Mouse (Mus musculus) lung, embryonic 14.5 days (tissue): ENCODE results near the gene Adh1. TPM values are rescaled to one million over a fixed set of nuclear protein-coding genes. Genes with fewer than 3 reads are reported as not detected.

Experiments
- ATAC-seq: fragments of 200-750 bp; cut with Nextera tagmentation; 2 replicates; pipeline ENCODE4 v1.8.0; 2017; ENCODE audit warnings: mild to moderate bottlenecking, moderate TSS enrichment, moderate library complexity; ENCODE audit not compliant: insufficient read depth
- DNase-seq: peaks from one replicate; pipeline ENCODE4 v3.0.0-alpha.2; 2015
- H3K27ac ChIP-seq: fragments of 300-500 bp; sonication (generic); 2 replicates; pipeline ENCODE4 v1.5.1; 2014; ENCODE audit warnings: low read depth, mild to moderate bottlenecking, moderate library complexity
- H3K27me3 ChIP-seq: fragments of 300-500 bp; sonication (generic); 2 replicates; pipeline ENCODE4 v1.6.1; 2014; ENCODE audit warnings: low read length, control low read depth; ENCODE audit not compliant: insufficient read depth
- H3K36me3 ChIP-seq: fragments of 300-500 bp; sonication (generic); 2 replicates; pipeline ENCODE4 v1.6.1; 2014; ENCODE audit warnings: control low read depth; ENCODE audit not compliant: insufficient read depth
- H3K4me1 ChIP-seq: fragments of 300-500 bp; sonication (generic); 2 replicates; pipeline ENCODE4 v1.6.1; 2014; ENCODE audit warnings: antibody characterized with exemption, control low read depth; ENCODE audit not compliant: insufficient read depth
- H3K4me2 ChIP-seq: fragments of 300-500 bp; sonication (generic); 2 replicates; pipeline ENCODE4 v1.6.1; 2014; ENCODE audit warnings: mild to moderate bottlenecking
- H3K4me3 ChIP-seq: fragments of 300-500 bp; sonication (generic); 2 replicates; pipeline ENCODE4 v1.5.1; 2014; ENCODE audit warnings: low read depth, low read length
- H3K9ac ChIP-seq: fragments of 300-500 bp; sonication (generic); 2 replicates; pipeline ENCODE4 v1.6.1; 2014
- H3K9me3 ChIP-seq: fragments of 300-500 bp; sonication (generic); 2 replicates; pipeline ENCODE4 v1.6.1; 2016; ENCODE audit warnings: low read depth, low read length, control low read depth
- CTCF ChIP-seq: IDR thresholded peaks from 2 replicates; pipeline ENCODE4 v1.5.1; 2016; ENCODE audit warnings: antibody characterized with exemption, low read depth
- WGBS: fragments of 180-500 bp; shearing (Covaris S2); extraction: QIAGEN DNeasy Blood & Tissue Kit; methylation state at CpG from one replicate; pipeline ENCODE4 v1.1.7; 2014; 5-methylcytosine and 5-hydroxymethylcytosine counted together
- polyA plus RNA-seq: library from polyadenylated mRNA; unstranded; fragments of >200 nt; fragmentation: Nextera tagmentation; extraction: Ambion mirVana; gene quantifications from 2 replicates; pipeline ENCODE4 v1.2.1, GENCODE M21; 2014

The Adh1 gene
- polyA plus RNA-seq, 1 experiment from 2014 or later = 883 TPM

DNA sequence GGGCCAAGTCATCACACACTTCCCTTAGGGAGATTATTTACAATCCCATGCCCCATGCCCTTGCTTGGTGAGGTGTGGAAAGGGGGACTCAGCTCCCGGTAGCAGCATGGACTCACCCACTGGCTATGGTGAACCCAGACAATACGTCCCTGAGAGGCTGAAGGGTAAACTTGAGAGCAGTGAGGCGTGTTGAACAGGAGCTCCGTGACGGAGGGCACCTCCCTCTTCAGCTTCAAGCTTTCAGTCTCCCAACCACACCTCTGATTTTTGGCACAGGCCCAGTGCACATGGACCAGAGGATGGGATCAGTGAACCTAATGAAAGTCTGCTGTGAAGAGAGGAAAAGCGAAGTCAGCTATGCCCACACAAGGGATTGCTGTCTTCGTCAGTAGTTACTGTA, 12.8 kb upstream of the Adh1 start:
- no peaks in the 10 kb centered on the region for H3K36me3 ChIP-seq
- no peak overlapping the region for H3K4me2 ChIP-seq
- no peaks in the 10 kb centered on the region for H3K27me3 ChIP-seq
- no peak for TF ChIP-seq CTCF
- H3K4me1 ChIP-seq = 0 out of 2 replicates have a peak, but pooled peaks cover 3% of the 10 kb centered on the region
- 0 out of 2 replicates have a peak, but pooled peaks have one; percentile 39 for ATAC-seq
- H3K4me3 ChIP-seq = no peak overlapping the region
- 74% methylated on average over 7 of the region's 7 CpGs for WGBS
- no peak for DNase-seq
- peak overlapping the region; percentile 0; the same call in 1 of the 2 replicates for H3K27ac ChIP-seq
- no peaks in the 10 kb centered on the region for H3K9me3 ChIP-seq
- no peak overlapping the region for H3K9ac ChIP-seq

DNA sequence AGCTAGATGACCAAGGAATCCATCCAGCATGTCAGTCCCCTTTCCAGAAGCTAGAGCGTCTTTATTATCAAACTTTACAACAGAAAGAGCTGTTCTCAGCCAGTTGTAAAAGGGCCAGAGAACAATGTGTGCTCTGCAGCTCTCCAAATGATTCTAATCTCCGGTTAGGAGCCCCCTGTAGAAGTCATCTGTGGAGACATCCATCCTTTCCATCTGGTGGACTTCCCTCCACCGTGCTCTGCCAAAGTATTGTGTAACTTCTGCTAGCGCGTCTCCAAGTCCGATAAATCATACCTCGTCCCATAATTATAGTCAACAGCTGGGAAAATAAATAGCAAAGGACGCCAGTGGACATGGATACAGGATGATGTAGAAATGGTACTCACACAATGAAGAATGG, 12.0 kb upstream of the Adh1 start:
- ATAC-seq (peak; percentile 82), DNase-seq (peak; percentile 74)
- H3K9ac ChIP-seq = no peak overlapping the region
- 64% methylated on average over 8 of the region's 8 CpGs for WGBS
- H3K9me3 ChIP-seq = no peaks in the 10 kb centered on the region
- H3K27ac ChIP-seq = no peak overlapping the region
- no peak overlapping the region for H3K4me2 ChIP-seq
- 0 out of 2 replicates have a peak, but pooled peaks cover 3% of the 10 kb centered on the region for H3K4me1 ChIP-seq
- H3K36me3 ChIP-seq = no peaks in the 10 kb centered on the region
- H3K4me3 ChIP-seq = no peak overlapping the region
- TF ChIP-seq CTCF = no peak
- H3K27me3 ChIP-seq = no peaks in the 10 kb centered on the region

GRCm38 (mm10) chr3:138251156-138251555, 9.6 kb upstream of the Adh1 start:
- ATAC-seq (no peak), DNase-seq (no peak)
- Histone ChIP-seq H3K9me3 (no peaks in the 10 kb centered on the region), H3K4me1 (peaks cover 8% of the 10 kb centered on the region), H3K27me3 (no peaks in the 10 kb centered on the region), H3K4me3 (no peak overlapping the region), H3K9ac (no peak overlapping the region), H3K4me2 (no peak overlapping the region), H3K27ac (no peak overlapping the region), H3K36me3 (no peaks in the 10 kb centered on the region)
- TF ChIP-seq CTCF = no peak
- WGBS = 82% methylated on average over 6 of the region's 6 CpGs

DNA sequence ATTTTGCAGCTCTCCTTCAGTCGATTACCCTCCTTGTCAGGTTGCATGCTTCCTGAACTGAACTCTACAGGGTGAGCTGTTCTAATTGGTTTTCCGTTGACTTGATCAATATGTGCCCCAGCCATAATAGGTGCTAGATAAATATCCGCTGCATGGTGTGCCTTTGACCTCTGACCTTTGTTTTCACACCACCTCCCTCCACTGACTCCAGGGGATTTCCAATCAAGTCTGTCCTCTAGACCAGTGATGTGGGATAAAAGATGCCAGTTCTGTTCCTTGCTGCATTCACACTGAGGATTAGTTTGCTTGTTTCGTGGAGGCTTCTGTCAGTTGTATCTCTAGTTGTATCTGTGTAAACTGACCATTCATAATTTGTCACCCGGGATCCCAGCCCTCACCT, 6.6 kb upstream of the Adh1 start:
- no peak for TF ChIP-seq CTCF
- Histone ChIP-seq H3K36me3 (no peaks in the 10 kb centered on the region), H3K9ac (no peak overlapping the region), H3K27me3 (no peaks in the 10 kb centered on the region), H3K27ac (no peak overlapping the region), H3K9me3 (no peaks in the 10 kb centered on the region), H3K4me1 (peaks cover 6% of the 10 kb centered on the region), H3K4me3 (no peak overlapping the region), H3K4me2 (no peak overlapping the region)
- ATAC-seq (no peak), DNase-seq (no peak)
- WGBS = 50% methylated on average over 5 of the region's 5 CpGs

DNA sequence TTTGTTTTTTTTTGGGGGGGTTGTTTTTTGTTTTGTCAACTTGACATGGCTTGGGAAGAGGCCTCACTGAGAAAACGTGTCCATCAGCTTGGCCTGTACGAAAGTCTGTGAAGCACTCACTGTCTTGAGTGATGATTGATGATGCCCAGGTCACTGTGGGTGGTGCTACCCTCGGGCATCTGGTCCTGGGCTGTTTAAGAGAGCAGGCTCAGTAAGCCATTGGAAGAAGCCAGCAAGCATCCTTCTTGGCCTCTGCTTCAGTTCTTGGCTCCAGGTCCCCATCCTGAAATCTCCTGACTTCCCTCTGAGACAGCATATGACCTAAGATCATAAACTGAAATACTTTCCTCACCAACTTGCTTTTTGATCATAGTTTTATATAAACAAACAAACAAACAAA, 5.4 kb upstream of the Adh1 start:
- H3K4me2 ChIP-seq = no peak overlapping the region
- H3K4me3 ChIP-seq = no peak overlapping the region
- peaks cover 6% of the 10 kb centered on the region for H3K4me1 ChIP-seq
- 44% methylated on average over 3 of the region's 3 CpGs for WGBS
- no peaks in the 10 kb centered on the region for H3K36me3 ChIP-seq
- no peak for DNase-seq
- TF ChIP-seq CTCF = no peak
- 0 out of 2 replicates have a peak, but pooled peaks have one; percentile 16 for ATAC-seq
- 0 out of 2 replicates have a peak overlapping the region, but pooled peaks have one; percentile 4 for H3K27ac ChIP-seq
- no peaks in the 10 kb centered on the region for H3K9me3 ChIP-seq
- H3K9ac ChIP-seq = no peak overlapping the region
- no peaks in the 10 kb centered on the region for H3K27me3 ChIP-seq

DNA sequence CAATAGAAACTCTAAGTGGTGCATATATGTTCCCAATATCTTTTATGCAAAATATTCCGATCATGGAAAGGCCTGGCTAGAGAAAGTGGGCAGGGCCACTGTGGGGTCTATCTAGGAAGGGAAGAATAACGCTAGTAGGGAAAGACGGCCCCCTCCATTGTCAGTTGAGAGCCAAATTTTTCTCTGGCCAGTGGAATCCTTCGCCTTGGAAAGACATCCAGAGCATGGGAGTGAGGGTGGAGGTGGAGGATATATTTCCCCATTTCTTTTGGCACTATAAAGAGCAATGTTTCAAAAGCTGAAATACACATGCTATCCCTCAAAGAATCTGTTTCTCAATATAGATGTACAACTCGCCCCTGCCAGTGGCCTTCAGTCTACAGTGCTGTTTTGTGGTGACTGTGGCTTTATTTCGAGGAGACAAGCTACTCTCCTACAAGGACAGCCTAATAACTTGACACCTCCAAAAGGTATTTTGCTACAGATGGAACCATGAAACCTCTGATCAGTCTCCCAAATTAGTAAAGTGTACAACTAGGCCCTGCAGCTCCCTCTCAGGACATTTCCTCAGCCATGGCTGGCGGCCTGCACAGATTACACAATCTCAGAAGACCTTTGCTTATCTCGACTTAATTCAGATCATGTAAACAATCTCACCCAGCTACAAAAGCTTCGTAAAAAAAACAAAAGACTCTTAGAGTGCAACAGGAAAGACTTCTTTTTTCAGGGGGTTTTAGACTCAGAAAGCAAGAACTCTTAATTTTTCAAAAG, 4.8 kb upstream of the Adh1 start:
- no peak for TF ChIP-seq CTCF
- Histone ChIP-seq H3K36me3 (no peaks in the 10 kb centered on the region), H3K4me2 (no peak overlapping the region), H3K27me3 (no peaks in the 10 kb centered on the region), H3K4me3 (no peak overlapping the region), H3K27ac (peak overlapping the region; percentile 63), H3K9ac (no peak overlapping the region), H3K4me1 (peaks cover 6% of the 10 kb centered on the region), H3K9me3 (no peaks in the 10 kb centered on the region)
- WGBS = 44% methylated on average over 9 of the region's 9 CpGs
- DNase-seq (peak; percentile 65), ATAC-seq (peak; percentile 61)

DNA sequence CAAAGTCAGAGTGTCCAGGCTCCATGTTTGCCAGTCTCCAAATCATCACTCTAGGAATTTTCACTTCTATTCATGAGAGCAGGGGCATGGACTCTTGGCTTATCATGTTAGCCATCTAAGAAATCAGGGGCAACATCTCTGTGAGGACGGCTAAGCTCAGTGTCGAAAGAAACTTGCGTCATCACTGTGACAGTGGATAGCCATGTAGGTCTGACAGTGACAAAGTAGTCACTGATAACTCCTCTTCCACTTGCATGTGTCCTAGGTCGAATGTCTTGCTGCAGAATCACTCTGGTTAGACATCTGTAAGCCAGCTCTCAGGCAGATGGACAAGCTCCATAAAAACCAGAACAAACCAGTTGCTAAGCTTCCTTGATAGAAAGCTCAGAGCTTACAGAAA, 1.8 kb downstream of the Adh1 start:
- H3K27ac ChIP-seq = peak overlapping the region; percentile 37; the same call in 1 of the 2 replicates
- 18% methylated on average over 4 of the region's 4 CpGs for WGBS
- TF ChIP-seq CTCF = no peak
- H3K36me3 ChIP-seq = no peaks in the 10 kb centered on the region
- peaks cover 9% of the 10 kb centered on the region for H3K4me1 ChIP-seq
- no peaks in the 10 kb centered on the region for H3K9me3 ChIP-seq
- ATAC-seq = no peak
- DNase-seq = no peak
- H3K4me2 ChIP-seq = no peak overlapping the region
- no peak overlapping the region for H3K4me3 ChIP-seq
- no peak overlapping the region for H3K9ac ChIP-seq
- no peaks in the 10 kb centered on the region for H3K27me3 ChIP-seq
